Mouse (Mus musculus): ENCODE measurements around the gene Lmf1.

The Lmf1 gene

GRCm38 (mm10) chr17:25578920-25579319, at the start of gene Lmf1:
Lmf1 (plus strand) TSS chr17:25579085.
- ChIA-PET CTCF (interaction anchor here (0.6 to 2.3 kb wide), 17 partner anchors 8 to 1798 kb away, joined by 3 to 46 read pairs (median 6); partner anchors contain the start of genes Sox8 (in 3 of the 4), Chtf18 (in 1 of the 4), Rpusd1 (in 1 of the 4) and Sstr5 (in 1 of the 4)), POLR2A (interaction anchor here in 3 of 4 experiments (0.5 to 7.8 kb wide), 48 partner anchors 9 to 1138 kb away, joined by 3 to 124 read pairs (median 4); partner anchors contain the start of genes Sox8 (in 3 of the 3), Stub1 (in 2 of the 3), Cacna1h (in 1 of the 3) and Chtf18 (in 1 of the 3))

DNA sequence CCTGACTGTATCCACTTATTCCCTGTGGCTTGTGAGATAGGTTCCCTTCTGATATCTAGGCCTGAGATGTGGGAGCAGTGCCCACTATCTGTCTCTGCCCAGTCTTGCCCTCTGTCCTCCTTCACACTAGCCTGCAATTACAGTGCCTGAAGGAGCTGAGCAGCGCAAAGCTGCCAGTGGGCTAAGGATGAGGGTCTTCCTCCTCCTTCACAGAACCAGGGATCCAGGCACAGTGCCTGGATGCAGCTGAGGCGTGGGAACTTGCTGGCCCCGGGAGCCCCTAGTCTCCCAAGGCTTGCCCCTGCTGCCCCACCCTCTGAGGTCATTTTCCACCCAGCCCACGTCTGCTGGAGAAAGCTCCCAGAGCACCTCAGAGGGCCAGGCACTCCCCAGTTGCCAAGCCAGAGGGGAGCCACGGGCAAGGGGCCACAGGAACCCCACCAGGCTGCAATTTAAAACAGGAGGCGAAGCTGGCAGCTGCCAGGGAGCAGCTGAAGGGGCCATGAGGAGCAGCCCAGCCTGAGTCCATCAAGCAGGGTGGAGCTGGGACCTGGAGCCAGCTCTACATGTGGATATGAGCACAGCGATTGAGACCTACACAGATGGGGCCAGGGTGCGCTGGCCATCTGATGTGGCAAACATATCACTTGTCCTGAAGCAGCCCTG, 48.4 kb upstream of the Lmf1 start:
- POLR2A ChIA-PET = interaction anchor here in 1 of 4 experiments (1.4 kb wide), 2 partner anchors 18 to 79 kb away, joined by 3 to 4 read pairs; no protein-coding TSS in a partner anchor
- CTCF ChIA-PET = interaction anchor here in 3 of 4 experiments (0.9 to 1.3 kb wide), 3 partner anchors 22 to 271 kb away, joined by 3 to 5 read pairs (median 3); no protein-coding TSS in a partner anchor

DNA sequence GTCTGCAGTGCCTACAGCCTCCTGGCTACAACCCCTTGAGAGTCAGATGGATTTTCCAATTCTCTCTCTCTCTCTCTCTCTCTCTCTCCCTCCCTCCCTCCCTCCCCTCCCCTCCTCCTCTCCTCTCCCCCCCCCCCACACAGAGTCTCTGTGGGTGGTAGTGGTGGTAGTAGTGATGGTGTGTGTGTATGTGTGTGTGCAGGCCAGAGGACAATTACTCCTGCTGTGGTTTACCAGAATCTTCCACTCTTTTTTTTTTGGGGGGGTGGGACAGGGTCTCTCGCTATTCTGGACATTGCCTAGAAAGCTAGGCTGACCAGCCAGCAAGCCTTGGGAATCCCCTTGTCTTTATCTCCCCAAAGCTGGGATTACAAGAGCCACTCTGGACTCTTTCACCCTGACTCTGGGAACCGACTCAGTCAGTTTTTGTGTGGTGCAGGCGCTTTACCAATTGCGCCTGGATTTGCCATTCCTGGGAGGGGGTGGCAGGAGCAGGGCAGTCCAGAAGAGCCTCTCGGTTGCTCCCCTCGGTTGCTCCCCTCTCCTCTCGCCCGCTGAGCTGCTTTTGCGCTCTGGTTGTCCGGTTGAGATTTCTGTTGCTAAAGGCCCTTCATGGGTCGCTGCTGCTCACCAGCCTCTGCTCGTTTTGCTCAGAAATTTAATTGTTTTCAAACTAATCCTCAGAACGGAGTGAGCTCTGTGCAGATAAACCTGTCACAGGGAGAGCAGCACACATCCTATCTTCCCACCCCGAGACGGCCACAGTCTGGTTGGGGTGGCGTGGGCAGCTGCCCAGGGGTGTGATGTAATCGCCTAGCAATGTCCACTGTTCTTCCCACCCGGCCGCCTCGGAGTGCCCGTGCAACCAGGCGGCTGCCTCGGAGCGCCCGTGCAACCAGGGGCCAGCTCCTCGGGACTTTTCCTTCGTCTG, 39.7 kb upstream of the Lmf1 start:
- CTCF ChIA-PET = interaction anchor here in 2 of 4 experiments (0.5 to 0.6 kb wide), 2 partner anchors 52 to 147 kb away, joined by 3 to 7 read pairs; no protein-coding TSS in a partner anchor
- POLR2A ChIA-PET = no interaction called here

DNA sequence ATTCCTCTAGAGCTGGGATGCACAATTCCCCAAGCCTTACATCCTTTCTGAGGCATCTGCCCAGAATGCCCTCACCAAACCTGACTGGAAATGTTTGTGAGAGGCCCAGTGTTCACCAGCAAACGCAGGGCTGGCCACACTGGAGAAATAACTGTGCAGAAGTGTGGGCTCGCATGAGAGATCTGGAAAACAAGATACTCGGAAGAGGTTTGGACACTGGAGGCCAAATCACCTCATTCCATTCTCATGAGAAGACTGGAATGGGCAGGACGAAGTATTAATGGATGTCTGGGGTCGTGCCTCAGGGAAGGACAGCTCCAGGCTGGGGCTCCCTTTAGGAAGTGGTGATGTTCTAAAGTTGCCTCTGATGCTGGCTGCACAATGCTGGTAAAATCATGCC, 38.2 kb upstream of the Lmf1 start:
- ChIA-PET CTCF (interaction anchor here in 2 of 4 experiments (0.6 to 1.5 kb wide), 3 partner anchors 27 to 28 kb away, joined by 3 to 4 read pairs (median 3); no protein-coding TSS in a partner anchor), POLR2A (interaction anchor here in 1 of 4 experiments (0.8 kb wide), 2 partner anchors 12 to 154 kb away, joined by 3 read pairs; no protein-coding TSS in a partner anchor)

DNA sequence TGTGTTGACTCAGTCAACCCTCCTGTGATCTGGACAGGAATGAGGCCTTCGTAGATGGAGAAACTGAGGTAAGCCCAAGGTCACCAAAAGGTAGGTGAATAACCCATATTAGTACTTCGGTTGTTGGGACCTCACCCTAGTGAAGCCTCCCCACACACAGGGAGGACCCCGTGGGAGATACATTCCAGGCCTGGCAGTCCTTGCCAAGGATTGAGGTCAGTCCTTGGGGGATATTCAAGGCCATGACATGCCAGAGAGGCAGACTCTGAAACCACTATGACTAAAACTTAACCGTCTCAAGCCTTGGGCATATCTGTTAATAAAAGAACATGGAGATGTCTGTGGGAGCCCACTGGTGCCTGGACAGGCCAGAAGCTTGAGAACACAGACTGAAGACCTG, 37.1 kb upstream of the Lmf1 start:
- ChIA-PET CTCF (interaction anchor here in 2 of 4 experiments (1.0 to 1.5 kb wide), 2 partner anchors 26 to 27 kb away, joined by 3 to 4 read pairs; no protein-coding TSS in a partner anchor), POLR2A (interaction anchor here in 1 of 4 experiments (0.8 kb wide), 1 partner anchor 153 kb away, joined by 3 read pairs; no protein-coding TSS in a partner anchor)

- CTCF ChIA-PET = interaction anchor here in 2 of 4 experiments (0.7 to 1.1 kb wide), 3 partner anchors 21 to 105 kb away, joined by 3 to 4 read pairs (median 3); no protein-coding TSS in a partner anchor
- POLR2A ChIA-PET = interaction anchor here in 1 of 4 experiments (0.8 kb wide), 1 partner anchor 11 kb away, joined by 3 read pairs; no protein-coding TSS in a partner anchor
Observed at GRCm38 (mm10) chr17:25547026-25547425, 31.9 kb upstream of the Lmf1 start.

- CTCF ChIA-PET = interaction anchor here in 1 of 4 experiments (1.2 kb wide), 1 partner anchor 20 kb away, joined by 3 read pairs; the partner anchor contains the start of gene Sox8
- POLR2A ChIA-PET = no interaction called here
Observed at GRCm38 (mm10) chr17:25550020-25550419, 28.9 kb upstream of the Lmf1 start.

GRCm38 (mm10) chr17:25551313-25551712, 27.6 kb upstream of the Lmf1 start:
- ChIA-PET CTCF (interaction anchor here in 3 of 4 experiments (0.6 to 1.6 kb wide), 3 partner anchors 17 to 22 kb away, joined by 3 to 4 read pairs (median 3); partner anchors contain the start of gene Sox8 (in 1 of the 3)), POLR2A (interaction anchor here in 1 of 4 experiments (2.2 kb wide), 1 partner anchor 19 kb away, joined by 5 read pairs; the partner anchor contains the start of gene Sox8)

DNA sequence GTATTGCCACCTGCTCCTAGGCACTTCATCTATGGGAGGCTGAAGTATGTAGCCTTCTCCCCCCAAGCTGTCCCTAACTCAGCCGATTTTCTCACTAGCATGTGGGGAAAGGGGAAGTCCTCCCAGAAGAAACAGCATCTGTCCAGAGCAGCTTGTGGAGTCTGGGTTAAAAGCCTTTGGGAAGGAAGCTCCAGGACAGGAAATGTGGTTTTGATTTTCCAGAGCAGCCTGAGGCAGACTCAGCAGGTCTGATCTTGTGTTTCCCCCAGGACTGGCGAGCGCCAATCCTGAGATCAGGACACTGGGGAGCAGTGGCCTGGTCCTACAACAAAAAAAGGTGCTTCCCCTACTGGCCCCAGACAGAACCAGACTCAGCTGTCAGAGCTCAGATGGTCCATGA, 23.7 kb upstream of the Lmf1 start:
- CTCF ChIA-PET = interaction anchor here (0.6 to 3.5 kb wide), 7 partner anchors 12 to 380 kb away, joined by 3 to 33 read pairs (median 5); no protein-coding TSS in a partner anchor
- POLR2A ChIA-PET = interaction anchor here in 3 of 4 experiments (1.0 to 3.3 kb wide), 4 partner anchors 13 to 114 kb away, joined by 4 to 23 read pairs (median 6); partner anchors contain the start of gene Sox8 (in 2 of the 3)

DNA sequence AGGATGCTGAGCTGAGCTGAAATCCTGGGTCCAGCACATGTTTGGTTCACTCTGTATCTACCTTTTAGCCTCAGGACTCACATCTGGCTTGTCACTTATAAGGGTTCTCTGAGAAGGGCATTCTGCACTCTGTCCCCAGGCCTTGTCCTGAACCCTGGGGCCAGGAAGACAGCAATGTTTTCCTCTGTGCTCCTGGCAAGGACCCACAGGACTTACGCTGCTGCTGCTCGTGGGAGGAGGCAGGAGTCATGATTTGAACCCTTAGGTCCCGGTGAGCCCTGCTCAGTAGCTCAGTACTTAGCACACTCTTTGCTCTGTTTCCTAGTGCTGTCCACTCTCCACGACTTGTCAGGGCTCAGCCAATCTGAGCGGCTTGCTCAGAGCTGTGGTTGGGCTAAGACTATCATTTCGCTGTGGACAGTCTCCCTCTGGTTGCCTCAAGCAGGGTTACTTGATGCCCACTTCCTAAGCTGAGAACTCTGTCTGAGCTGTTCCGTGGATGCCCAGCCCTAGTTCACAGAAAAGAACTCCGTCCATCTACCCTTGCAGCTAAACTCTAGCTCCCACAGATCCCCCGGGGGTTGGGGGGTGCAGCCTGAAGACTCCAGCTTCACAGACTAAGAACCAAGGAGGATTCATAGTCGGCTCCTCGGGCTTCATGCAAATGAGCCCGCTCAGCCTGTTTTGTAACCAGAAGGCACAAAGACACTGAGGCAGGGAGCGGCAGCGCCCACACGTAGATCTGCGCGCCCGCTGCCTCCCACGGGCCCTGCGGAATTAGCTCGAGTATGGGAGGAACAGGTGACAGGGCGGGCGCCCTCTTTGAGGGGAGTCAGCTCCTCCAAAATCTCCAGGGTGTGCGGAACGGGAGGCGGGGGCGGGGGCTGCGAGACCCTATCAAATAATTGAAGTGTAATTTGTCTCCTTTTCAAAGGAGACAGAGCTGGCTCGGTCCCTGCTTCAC, 22.9 kb upstream of the Lmf1 start:
- POLR2A ChIA-PET = interaction anchor here in 3 of 4 experiments (0.6 to 3.3 kb wide), 11 partner anchors 9 to 186 kb away, joined by 3 to 23 read pairs (median 3); partner anchors contain the start of genes Sox8 (in 2 of the 3) and Lmf1 (in 1 of the 3)

DNA sequence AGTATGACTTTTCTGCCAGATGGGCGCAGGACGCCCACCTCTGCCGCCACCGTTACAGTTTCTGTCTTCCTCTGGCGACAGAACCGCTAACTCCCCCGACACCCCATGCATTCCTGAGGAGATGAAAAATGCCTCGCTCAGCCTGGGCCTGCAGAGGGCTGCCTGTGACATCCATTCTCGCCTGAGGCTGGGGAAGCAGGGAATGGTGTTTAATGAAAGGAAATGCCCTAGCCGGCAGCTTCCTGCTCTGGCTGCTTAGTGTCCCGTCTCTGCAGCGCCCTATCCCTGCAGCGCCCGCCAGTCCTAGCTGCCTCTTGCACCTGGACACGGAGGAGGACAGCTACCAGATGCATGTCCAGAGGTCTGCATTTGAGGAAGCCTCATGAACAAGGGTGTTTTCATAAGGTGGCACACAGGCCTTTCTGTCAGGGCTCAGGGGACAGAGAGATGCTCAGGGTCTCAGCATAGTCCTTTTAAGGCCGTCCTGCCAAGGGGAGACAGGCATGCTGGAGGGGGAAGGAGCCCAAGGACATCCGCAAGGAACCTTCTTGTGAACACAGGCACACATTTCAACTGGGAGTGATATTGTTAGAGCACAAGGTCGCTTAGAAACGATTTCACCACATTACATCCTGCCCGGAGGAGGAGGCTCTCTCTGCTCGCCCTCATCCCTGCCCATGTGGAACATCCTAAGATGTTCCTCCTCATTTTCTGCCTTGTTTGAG, 22.1 kb upstream of the Lmf1 start:
- POLR2A ChIA-PET = interaction anchor here in 3 of 4 experiments (0.9 to 3.3 kb wide), 9 partner anchors 8 to 39 kb away, joined by 3 to 23 read pairs (median 3); partner anchors contain the start of gene Sox8 (in 1 of the 3)
- CTCF ChIA-PET = interaction anchor here (0.5 to 3.5 kb wide), 12 partner anchors 11 to 268 kb away, joined by 3 to 33 read pairs (median 6); partner anchors contain the start of gene Sox8 (in 2 of the 4)

More for the DNA sequence above, 22.9 kb upstream of the Lmf1 start:
- CTCF ChIA-PET = interaction anchor here (0.6 to 3.5 kb wide), 10 partner anchors 12 to 379 kb away, joined by 3 to 33 read pairs (median 6); partner anchors contain the start of gene Sox8 (in 2 of the 4)

DNA sequence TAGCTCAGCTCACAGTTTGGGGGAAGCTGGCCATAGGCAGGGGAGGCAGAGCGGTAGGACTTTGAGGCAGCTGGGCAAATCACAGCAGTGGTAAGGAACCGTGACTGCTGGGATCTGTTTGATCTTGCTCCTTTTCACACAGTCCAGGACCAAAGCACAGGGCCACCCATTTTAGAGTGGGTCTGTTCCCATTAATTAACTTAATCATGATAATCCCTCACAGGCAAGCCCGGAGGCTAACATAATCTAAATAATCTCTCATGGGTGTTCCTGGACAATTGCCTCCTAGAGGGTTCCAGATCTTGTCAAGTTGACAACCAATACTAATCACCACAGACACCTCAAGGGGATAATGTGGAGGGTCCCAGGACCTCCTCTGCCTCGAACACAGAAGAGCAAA, 19.3 kb upstream of the Lmf1 start:
- ChIA-PET CTCF (interaction anchor here in 1 of 4 experiments (1.0 kb wide), 1 partner anchor 8 kb away, joined by 6 read pairs; no protein-coding TSS in a partner anchor), POLR2A (no interaction called here)

- ChIA-PET CTCF (no interaction called here), POLR2A (interaction anchor here in 2 of 4 experiments (0.7 to 2.5 kb wide), 2 partner anchors 10 to 175 kb away, joined by 5 to 13 read pairs; partner anchors contain the start of gene Sox8 (in 1 of the 2))
Observed at GRCm38 (mm10) chr17:25560554-25561222, 18.2 kb upstream of the Lmf1 start.

GRCm38 (mm10) chr17:25561223-25562028, 17.5 kb upstream of the Lmf1 start:
- ChIA-PET POLR2A (interaction anchor here in 3 of 4 experiments (0.6 to 2.5 kb wide), 5 partner anchors 9 to 473 kb away, joined by 3 to 13 read pairs (median 4); partner anchors contain the start of genes Sox8 (in 2 of the 3) and Lmf1 (in 1 of the 3)), CTCF (interaction anchor here in 1 of 4 experiments (0.6 kb wide), 1 partner anchor 409 kb away, joined by 4 read pairs; no protein-coding TSS in a partner anchor)
